Mouse (Mus musculus) intestine, postnatal 0 days (tissue): ENCODE results near the gene Atxn7l3. TPM values are rescaled to one million over a fixed set of nuclear protein-coding genes. Genes with fewer than 3 reads are reported as not detected.

Experiments
- ATAC-seq: fragments of 200-750 bp; cut with Nextera tagmentation; 2 replicates; pipeline ENCODE4 v1.8.0; 2017; ENCODE audit warnings: mild to moderate bottlenecking, moderate TSS enrichment, moderate library complexity
- H3K27ac ChIP-seq: fragments of 300-500 bp; sonication (generic); 2 replicates; pipeline ENCODE4 v1.5.1; 2014; ENCODE audit warnings: mild to moderate bottlenecking, low read depth, low read length, moderate library complexity
- H3K27me3 ChIP-seq: fragments of 300-500 bp; sonication (generic); replicated peaks from 2 replicates; pipeline ENCODE4 v1.6.1; 2014; ENCODE audit warnings: low read length, mixed read lengths; ENCODE audit not compliant: control insufficient read depth, insufficient read depth
- H3K36me3 ChIP-seq: fragments of 300-500 bp; sonication (generic); 2 replicates; pipeline ENCODE4 v1.6.1; 2014; ENCODE audit warnings: mild to moderate bottlenecking, moderate library complexity; ENCODE audit not compliant: control insufficient read depth, insufficient read depth
- H3K4me1 ChIP-seq: fragments of 300-500 bp; sonication (generic); replicated peaks from 2 replicates; pipeline ENCODE4 v1.6.1; 2014; ENCODE audit warnings: antibody characterized with exemption, low read length, mixed read lengths; ENCODE audit not compliant: control insufficient read depth, insufficient read depth
- H3K4me2 ChIP-seq: fragments of 300-500 bp; sonication (generic); replicated peaks from 2 replicates; pipeline ENCODE4 v1.6.1; 2014; ENCODE audit warnings: low read depth, mild to moderate bottlenecking, moderate library complexity
- H3K4me3 ChIP-seq: fragments of 300-500 bp; sonication (generic); 2 replicates; pipeline ENCODE4 v1.5.1; 2014; ENCODE audit warnings: low read depth, low read length
- H3K9ac ChIP-seq: fragments of 300-500 bp; sonication (generic); 2 replicates; pipeline ENCODE4 v1.6.1; 2014; ENCODE audit warnings: mild to moderate bottlenecking, low read depth, low read length
- H3K9me3 ChIP-seq: fragments of 300-500 bp; sonication (generic); 2 replicates; pipeline ENCODE4 v1.6.1; 2016; ENCODE audit warnings: mixed run types; ENCODE audit not compliant: control insufficient read depth
- CTCF ChIP-seq: sonication (generic); IDR thresholded peaks from 2 replicates; pipeline ENCODE4 v1.5.1; 2016; ENCODE audit warnings: low read depth, mild to moderate bottlenecking, control low read depth, antibody characterized with exemption, moderate library complexity
- WGBS: fragments of 180-500 bp; shearing (Covaris S2); extraction: QIAGEN DNeasy Blood & Tissue Kit; methylation state at CpG from one replicate; pipeline ENCODE4 v1.1.7; 2014; 5-methylcytosine and 5-hydroxymethylcytosine counted together
- polyA plus RNA-seq: library from polyadenylated mRNA; unstranded; fragments of >200 nt; fragmentation: Nextera tagmentation; extraction: Ambion mirVana; gene quantifications from 2 replicates; pipeline ENCODE4 v1.2.1, GENCODE M21; 2015

Gene Atxn7l3
- polyA plus RNA-seq, 1 experiment from 2014 or later: 8.6 TPM

DNA sequence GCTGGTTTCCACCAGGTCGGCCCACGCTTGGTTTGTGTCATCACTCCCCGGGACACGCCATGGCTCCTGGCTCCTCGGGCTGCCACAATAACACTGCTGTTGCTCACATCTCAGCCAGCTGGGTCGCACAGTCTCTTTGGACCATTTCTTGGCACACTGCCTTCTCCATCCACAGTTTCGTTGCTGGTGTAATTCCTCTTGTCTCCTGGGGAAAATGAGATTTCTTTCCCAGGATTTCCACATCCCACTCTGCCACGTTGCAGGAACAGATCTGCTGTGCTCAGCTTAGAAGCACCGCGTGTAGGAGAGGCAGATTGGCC is 24.2 kb upstream of the Atxn7l3 start:
- Histone ChIP-seq H3K9ac (peak overlapping the region; percentile 98; the same call in 1 of the 2 replicates), H3K4me2 (peak overlapping the region; percentile 89), H3K4me3 (peak overlapping the region; percentile 97), H3K27me3 (no peaks in the 10 kb centered on the region; the same call in 1 of the 2 replicates), H3K9me3 (no peaks in the 10 kb centered on the region), H3K36me3 (no peaks in the 10 kb centered on the region), H3K27ac (peak overlapping the region; percentile 99), H3K4me1 (no peaks in the 10 kb centered on the region)
- 18% methylated on average over 10 of the region's 10 CpGs for WGBS
- no peak for TF ChIP-seq CTCF
- ATAC-seq: no peak

DNA sequence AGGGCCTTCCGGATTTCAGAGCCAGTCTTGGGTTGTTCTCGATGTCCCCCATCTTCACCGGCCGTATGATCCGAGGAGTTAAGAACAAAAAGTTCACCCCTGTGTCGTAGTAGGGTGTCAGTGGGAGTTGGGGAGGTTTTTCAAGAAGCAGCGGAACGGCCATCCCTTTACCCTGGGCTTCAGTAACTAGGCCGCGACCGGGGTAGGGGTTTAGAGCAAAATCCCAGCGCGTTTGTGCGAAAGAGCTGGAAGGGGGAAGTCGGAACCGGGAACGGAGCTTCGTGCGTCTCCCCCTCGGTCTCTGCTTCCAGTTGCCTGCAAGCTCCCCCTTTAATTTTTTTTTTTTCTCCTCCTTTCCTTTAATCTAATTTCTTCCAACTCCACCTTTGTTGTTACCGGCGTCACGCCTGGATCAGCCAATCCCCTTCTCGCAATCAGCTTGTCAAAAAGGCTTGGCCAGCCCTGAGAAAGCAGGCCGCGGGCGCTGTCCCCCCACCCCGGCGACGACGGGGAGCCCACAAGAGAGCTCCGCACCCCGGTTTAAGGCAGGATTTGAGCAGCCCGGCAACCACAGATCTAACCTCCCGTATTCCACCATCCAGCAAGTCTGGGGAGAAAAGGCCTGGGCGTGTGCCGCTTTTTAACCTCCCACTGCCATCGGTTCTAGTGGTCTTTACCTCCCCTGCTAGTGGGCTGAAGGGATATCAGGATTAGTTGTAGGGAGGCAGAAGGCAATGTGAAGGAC is 23.7 kb upstream of the Atxn7l3 start:
- Histone ChIP-seq H3K27me3 (no peaks in the 10 kb centered on the region; the same call in 1 of the 2 replicates), H3K4me2 (peak overlapping the region; percentile 89), H3K36me3 (no peaks in the 10 kb centered on the region), H3K9me3 (no peaks in the 10 kb centered on the region), H3K9ac (peak overlapping the region; percentile 98), H3K4me3 (peak overlapping the region; percentile 97), H3K4me1 (no peaks in the 10 kb centered on the region), H3K27ac (peak overlapping the region; percentile 99)
- TF ChIP-seq CTCF: no peak
- 1% methylated on average over 38 of the region's 38 CpGs for WGBS
- ATAC-seq: no peak

DNA sequence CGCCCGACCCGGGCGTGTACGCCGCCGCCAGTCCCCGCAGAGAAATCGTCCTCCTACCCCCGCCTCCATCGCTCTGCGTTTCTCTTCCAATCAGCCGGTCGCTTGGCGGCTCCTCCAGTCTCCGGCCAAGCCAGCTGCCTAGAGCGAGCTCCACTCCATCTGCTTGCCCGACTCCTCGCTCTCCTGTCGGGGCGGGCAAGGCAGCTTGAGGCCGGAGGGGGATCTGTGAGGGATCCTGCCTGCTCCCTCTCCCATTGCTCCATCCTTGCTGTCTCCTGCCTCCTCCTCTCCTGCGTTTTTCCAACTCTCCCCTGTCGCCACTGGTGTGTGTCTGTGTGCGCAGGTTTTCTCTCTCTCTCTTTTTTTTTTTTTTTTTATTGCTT is 23.0 kb upstream of the Atxn7l3 start, which contains the start of gene Ubtf:
Gene Ubtf (minus strand): TSS at position 333 of the 383 bp plus-strand sequence.
- ATAC-seq: peak; percentile 5; the same call in 1 of the 2 replicates
- Histone ChIP-seq H3K9me3 (no peaks in the 10 kb centered on the region), H3K4me2 (peak within 1 kb of the TSS; percentile 89), H3K4me3 (peak within 1 kb of the TSS; percentile 97), H3K4me1 (no peaks in the 10 kb centered on the region), H3K27me3 (no peaks in the 10 kb centered on the region; the same call in 1 of the 2 replicates), H3K36me3 (peaks cover 3% of the 10 kb centered on the region; the same call in 1 of the 2 replicates), H3K9ac (peak within 1 kb of the TSS; percentile 98), H3K27ac (peak within 1 kb of the TSS; percentile 99)
- WGBS: 1% methylated on average over 25 of the region's 25 CpGs
- TF ChIP-seq CTCF: no peak; the same call in 1 of the 2 replicates

DNA sequence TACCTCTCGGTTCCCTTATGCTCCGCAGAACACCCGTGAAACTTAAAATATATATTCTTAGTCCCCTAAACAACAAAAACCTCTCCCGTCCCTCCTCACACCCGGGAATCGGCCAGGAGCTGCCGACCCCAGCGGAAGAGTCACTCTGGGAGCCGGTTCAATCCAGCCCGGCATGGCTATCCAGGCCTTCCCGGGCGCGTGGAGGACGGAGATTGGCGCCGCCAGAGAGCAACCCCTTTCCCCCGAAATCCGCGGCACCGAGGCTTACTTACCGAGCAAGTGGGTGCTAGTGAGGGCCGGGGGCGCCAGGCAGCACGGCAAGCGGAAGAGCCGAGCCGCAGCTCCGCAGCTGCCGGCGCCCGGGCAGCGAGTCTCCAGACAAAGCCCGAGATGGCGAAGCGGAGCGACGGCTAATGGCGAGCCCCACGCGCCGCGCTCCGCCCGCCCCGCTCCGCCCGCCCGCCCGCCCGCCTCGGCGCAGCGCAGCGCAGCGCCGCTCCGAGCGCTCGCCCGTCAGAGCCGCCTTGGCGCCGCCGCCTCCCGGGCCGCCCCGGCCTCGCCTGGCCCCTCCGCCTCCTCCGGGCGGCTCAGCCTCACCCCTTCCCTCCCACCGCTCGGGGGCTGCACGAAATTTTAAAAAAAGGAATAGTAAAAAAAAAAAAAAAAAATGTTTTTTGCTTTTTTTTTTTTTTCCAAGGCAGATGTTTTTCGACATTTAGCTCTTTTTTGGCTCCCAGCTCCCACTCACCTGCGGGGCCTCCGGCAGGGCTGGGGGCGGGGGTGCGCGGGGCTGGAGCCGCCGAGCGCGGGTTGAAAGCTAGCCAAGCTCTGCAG is 22.4 kb upstream of the Atxn7l3 start:
- ATAC-seq: peak; percentile 15; the same call in 1 of the 2 replicates
- no peaks in the 10 kb centered on the region; the same call in 1 of the 2 replicates for H3K27me3 ChIP-seq
- H3K9me3 ChIP-seq: no peaks in the 10 kb centered on the region
- WGBS: under 1% methylated on average over 67 of the region's 84 CpGs
- H3K36me3 ChIP-seq: peaks cover 9% of the 10 kb centered on the region
- H3K27ac ChIP-seq: peak overlapping the region; percentile 99
- H3K4me2 ChIP-seq: peak overlapping the region; percentile 89
- peak overlapping the region; percentile 98 for H3K9ac ChIP-seq
- no peaks in the 10 kb centered on the region for H3K4me1 ChIP-seq
- no peak for TF ChIP-seq CTCF
- peak overlapping the region; percentile 97 for H3K4me3 ChIP-seq

DNA sequence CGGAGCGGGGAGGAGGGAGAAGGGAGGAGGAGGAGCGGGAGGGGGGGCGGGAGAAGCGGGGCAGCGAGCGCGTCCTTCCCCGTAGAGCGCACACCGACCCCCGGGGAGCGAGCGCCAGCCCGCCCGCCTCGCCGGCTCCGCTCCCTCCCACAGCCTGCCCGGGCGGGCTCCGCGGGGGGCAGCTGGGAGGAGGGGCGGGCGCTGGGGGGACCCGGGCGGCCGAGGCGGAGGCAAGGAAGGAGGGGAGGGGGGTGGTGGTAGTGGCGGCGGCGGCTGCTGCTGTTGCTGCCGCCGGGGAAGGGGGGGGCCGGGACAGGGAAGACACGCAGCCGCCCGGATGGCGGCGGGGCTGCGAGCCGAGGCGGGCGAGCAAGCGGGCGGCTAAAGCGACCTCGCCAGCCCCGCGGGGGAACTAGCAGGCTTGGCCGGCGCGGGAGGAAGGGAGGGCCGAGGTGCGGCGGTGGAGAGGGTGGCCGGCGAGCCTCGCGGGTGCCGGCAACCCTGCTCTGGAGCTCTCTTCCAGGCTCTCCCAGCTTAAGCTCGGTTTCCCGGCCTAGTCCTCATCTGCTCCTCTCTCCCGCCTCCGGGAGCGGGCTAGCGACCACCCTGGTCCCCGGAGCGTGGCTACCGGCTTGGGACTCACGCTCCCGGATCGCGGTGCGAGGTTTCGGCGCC is 21.6 kb upstream of the Atxn7l3 start:
- ATAC-seq: peak; percentile 39
- peaks cover 16% of the 10 kb centered on the region for H3K36me3 ChIP-seq
- 0% methylated on average over 31 of the region's 77 CpGs for WGBS
- TF ChIP-seq CTCF: no peak
- H3K9me3 ChIP-seq: no peaks in the 10 kb centered on the region
- peak overlapping the region; percentile 99 for H3K27ac ChIP-seq
- H3K27me3 ChIP-seq: no peaks in the 10 kb centered on the region; the same call in 1 of the 2 replicates
- peak overlapping the region; percentile 98 for H3K9ac ChIP-seq
- peak overlapping the region; percentile 89 for H3K4me2 ChIP-seq
- H3K4me1 ChIP-seq: no peaks in the 10 kb centered on the region
- H3K4me3 ChIP-seq: peak overlapping the region; percentile 97
